Mouse (Mus musculus): ENCODE data around the gene Hoxb3. TPM values are rescaled to one million over a fixed set of nuclear protein-coding genes. Genes with fewer than 3 reads are reported as not detected.

The Hoxb3 gene
- not detected for total RNA-seq (2021)
- long read RNA-seq = 0 reads

DNA sequence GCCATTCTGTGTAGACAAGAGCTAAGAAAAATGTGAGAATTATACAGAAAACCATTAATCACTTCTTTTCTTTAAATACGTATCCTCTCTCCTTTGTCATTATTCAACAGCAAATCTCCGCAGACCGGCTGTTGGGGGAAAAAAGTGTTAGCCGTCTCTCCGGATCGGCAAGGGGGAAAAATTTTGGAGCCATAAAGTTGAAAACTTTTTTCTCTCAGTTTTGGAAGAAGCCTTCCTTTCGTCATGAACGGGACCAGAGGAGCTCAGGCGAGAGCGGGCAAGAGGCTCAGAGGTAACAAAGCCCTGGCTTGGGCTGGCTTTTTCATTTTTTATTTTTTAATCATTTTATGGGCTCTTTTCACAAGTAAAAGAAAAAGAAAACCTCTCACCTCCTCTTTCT is at the start of gene Hoxb3:
TSS of gene Hoxb3 (plus strand) at position 173 of the 400 bp plus-strand sequence.
- DNase-seq (ENCODE audit: low spot score in 2 of 2) = no peak

GRCm38 (mm10) chr11:96274428-96274827 is 48.7 kb upstream of the Hoxb3 start:
- no peak for DNase-seq (ENCODE audit: low spot score in 2 of 2)

GRCm38 (mm10) chr11:96275896-96276295 is 47.2 kb upstream of the Hoxb3 start:
- DNase-seq (ENCODE audit: low spot score in 2 of 2) = no peak

GRCm38 (mm10) chr11:96277151-96278044 is 45.7 kb upstream of the Hoxb3 start:
- DNase-seq (ENCODE audit: low spot score in 2 of 2) = no peak

- no peak for DNase-seq (ENCODE audit: low spot score in 2 of 2)
These were observed 44.8 kb upstream of the Hoxb3 start for GRCm38 (mm10) chr11:96278324-96278723.

GRCm38 (mm10) chr11:96278773-96279172 is 44.4 kb upstream of the Hoxb3 start:
- peak; percentile 69 to 88 for DNase-seq (ENCODE audit: low spot score in 2 of 2)

DNA sequence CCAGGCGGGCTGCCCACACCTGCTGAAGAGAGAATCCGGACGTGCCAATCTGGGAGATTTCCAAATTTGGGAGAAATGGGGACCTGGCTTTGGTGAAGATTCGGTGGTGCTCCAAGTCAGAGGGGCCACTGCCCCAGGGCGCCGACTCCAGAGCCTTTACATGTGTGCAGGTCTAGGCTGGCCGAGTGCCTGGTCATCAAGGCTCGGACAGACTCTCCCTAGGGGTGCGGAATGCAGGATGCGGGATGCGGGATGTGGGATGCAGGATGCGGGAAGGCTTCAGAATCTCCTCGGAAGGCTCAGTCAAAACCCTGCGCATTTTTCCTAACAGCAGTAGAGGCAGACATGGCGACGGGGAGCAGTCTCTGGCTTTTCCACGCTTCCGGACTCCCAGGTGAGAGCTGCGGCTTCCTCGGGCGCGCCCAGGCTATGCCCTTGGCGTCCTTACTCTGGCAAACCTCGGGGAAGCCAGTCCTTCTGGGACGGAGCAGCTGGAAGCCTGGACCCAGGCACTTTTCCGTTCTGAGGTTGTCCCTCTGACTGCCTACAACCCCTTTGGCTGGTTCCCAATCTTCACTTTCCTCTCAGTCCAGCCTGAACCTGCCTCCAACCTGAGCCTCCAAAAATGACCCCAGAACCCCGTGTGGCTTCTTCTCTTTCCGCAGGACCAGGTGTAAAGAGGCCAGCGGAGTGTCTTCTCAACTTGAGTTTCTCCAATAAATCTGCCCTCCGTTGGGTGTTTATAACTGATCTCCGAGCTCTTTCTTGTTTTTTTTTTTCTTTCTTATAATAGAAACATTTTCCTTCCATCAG is 43.5 kb upstream of the Hoxb3 start:
- DNase-seq (ENCODE audit: low spot score in 2 of 2) = no peak

GRCm38 (mm10) chr11:96280399-96281378 is 42.4 kb upstream of the Hoxb3 start:
- no peak for DNase-seq (ENCODE audit: low spot score in 2 of 2)

DNA sequence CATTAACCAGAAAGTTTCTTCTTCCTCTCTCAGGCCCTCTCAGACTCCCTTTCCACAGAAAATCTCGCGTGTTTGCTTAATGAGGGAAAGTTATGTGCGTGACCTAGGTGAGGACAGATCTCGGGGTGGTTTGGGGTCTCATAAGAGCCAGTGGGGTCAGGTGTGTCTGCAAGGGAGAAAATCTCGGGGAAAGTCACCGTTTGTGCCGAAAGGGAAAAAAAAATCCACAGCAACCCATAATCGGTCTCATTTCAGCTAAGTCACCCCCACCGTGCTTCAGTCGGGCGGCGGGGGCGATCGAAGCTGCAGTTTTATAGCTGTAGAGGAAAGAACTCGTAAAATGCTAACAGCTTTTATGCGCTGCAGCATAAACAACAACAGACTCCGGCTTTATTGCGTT is 41.7 kb upstream of the Hoxb3 start:
- DNase-seq (ENCODE audit: low spot score in 2 of 2) = no peak

GRCm38 (mm10) chr11:96281855-96282570 is 41.1 kb upstream of the Hoxb3 start, which contains the start of gene Hoxb8:
Hoxb8 (plus strand) TSS chr11:96281905.
- no peak for DNase-seq (ENCODE audit: low spot score in 2 of 2)

DNA sequence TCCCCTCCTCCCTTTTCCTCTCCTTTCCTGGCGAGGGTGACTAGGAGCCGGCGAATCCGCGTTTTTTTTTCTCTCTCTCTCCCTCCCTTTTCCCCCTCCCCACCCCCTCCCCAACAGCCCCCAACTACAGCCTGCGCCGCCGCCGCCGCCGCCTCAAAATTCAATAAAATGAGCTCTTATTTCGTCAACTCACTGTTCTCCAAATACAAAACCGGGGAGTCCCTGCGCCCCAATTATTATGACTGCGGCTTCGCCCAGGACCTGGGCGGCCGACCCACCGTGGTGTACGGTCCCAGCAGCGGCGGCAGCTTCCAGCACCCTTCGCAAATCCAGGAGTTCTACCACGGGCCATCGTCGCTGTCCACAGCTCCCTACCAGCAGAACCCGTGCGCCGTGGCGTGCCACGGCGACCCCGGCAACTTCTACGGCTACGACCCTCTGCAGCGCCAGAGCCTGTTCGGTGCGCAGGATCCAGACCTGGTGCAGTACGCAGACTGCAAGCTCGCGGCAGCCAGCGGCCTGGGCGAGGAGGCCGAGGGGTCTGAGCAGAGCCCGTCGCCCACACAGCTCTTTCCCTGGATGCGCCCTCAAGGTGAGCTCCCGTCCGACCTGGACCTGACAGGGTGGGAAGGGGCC is 40.2 kb upstream of the Hoxb3 start:
- no peak for DNase-seq (ENCODE audit: low spot score in 2 of 2)

DNA sequence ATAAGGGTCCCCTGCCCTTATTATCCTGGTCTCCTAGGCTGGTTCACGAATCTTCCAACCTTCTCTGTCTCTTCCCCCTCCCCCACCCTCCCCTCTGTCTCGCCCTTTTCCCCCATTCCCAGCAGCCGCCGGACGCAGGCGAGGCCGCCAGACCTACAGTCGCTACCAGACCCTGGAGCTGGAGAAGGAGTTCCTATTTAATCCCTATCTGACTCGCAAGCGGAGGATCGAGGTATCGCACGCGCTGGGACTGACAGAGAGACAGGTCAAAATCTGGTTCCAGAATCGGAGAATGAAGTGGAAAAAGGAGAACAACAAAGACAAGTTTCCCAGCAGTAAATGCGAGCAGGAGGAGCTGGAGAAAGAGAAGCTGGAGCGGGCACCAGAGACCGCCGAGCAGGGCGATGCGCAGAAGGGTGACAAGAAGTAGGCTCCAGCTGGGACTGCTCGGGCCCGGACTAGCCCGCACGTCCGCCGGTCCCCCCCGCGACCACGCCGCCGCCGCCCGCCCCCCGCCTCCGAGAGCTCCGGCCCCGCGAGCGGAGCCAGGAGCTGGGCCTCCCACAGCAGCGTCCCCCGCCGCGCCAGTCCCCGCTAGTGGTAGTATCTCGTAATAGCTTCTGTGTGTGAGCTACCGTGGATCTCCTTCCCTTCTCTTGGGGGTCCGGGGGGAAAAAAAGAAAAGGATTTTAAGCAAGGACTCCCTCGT is 38.9 kb upstream of the Hoxb3 start:
- DNase-seq (ENCODE audit: low spot score in 2 of 2) = no peak

DNA sequence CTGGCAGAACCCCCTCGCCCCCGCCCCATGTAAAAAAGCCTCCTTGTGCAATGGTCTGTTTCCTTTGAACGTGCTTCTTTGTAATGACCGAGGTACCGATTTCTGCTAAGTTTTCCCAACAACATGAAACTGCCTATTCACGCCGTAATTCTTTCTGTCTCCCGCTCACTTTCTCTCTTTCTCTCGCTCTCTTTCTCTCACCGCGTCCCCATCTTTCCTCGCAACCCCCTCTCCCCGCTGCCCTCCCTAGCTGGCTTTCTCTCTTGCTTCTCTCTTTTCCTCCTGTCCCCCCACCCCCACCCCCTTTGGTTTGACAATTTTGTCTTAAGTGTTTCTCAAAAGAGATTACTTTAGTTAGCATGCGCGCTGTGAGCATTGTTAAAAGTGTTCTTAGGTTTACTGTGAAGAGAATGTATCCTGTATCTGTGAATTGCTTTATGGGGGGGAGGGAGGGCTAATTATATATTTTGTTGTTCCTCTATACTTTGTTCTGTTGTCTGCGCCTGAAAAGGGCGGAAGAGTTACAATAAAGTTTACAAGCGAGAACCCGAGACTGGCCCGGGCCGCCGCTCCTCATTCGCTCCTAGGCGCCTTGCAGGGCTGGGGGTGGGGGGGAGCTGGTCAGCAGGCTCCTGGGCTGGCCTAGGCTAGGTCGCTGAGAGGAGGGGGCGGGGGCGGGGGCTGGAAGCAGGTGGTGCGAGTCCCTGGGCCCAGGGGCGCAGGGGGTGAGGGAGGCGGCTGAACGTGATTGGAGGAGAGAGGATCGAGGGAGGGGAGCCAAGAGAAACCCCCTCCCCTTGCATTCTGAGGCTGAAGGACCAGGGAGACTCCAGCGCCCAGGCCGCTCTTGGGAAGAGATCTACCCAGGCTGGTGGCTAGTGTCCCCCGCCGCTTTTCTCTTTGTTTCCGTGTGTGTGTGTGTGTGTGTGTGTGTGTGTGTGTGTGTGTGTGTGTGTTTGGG is 38.1 kb upstream of the Hoxb3 start:
- DNase-seq (ENCODE audit: low spot score in 2 of 2) = no peak

GRCm38 (mm10) chr11:96285771-96286738 is 37.1 kb upstream of the Hoxb3 start, which contains the start of gene Hoxb7:
Hoxb7 (plus strand) TSS chr11:96286623.
- no peak for DNase-seq (ENCODE audit: low spot score in 2 of 2)

DNA sequence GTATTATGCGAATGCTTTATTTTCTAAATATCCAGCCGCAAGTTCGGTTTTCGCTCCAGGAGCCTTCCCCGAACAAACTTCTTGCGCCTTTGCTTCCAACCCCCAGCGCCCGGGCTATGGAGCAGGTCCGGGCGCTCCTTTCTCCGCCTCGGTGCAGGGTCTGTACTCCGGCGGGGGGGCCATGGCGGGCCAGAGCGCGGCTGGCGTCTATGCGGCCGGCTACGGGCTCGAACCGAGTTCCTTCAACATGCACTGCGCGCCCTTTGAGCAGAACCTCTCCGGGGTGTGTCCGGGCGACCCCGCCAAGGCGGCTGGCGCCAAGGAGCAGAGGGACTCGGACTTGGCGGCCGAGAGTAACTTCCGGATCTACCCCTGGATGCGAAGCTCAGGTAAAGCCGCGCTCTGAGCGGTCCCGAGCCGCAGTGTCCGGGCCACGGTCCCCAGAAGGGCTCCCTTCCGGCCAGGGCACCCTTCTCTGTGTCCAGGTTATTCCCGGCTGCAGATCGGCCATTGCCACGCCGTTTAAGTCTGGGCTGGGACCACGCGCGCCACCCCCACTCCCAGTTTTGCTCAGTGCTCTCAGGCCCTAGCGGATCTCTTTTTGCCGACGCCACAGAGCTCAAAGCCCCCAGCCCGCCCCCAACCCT is 36.3 kb upstream of the Hoxb3 start:
- DNase-seq (ENCODE audit: low spot score in 2 of 2) = no peak

- DNase-seq (ENCODE audit: low spot score in 2 of 2) = no peak
These were observed 35.7 kb upstream of the Hoxb3 start for GRCm38 (mm10) chr11:96287411-96287810.
